16 mouse cellular contexts compared by ENCODE assay signal in the genomic region with DNA sequence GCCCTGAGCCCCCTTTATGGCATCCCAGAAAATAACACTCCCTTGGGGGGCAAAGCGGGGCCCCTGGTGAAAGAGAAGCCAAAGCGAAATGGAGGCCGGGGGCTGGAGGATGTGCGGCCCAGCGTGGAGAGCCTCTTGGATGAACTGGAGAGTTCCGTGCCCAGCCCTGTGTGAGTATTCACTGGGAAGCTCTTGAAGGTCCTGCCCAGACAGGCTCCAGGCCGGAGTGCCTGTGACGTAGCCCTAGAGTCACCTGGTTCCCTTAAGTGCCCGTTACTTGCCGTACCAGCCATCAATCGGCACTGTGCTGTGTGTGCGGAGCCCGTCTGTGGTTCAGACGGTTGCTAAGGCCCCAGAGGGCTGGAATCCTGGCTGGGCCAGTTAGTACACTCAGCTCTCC. TPM values are rescaled to one million over a fixed set of nuclear protein-coding genes. Genes with fewer than 3 reads are reported as not detected.
A peak's percentile ranks its signal among the peaks of the same experiment; 100 is the strongest.
DNase-seq lines count a peak whose midpoint lies in the region; ATAC-seq and TF ChIP-seq lines count a peak whose summit lies in the region.
"Had no signal": no experiment of that assay in that cellular context is flagged by ENCODE, and none has a peak within 500 bp of the region (broad histone marks: within the 10 kb centered on the region; RNA-seq: fewer than 3 reads in every experiment).

No protein-coding gene starts in this region.

- H3K4me1 ChIP-seq in intestine, embryonic 15.5 days (replicated peaks), result peaks cover 29% of the 10 kb centered on the region
- peaks cover 5% of the 10 kb centered on the region; the same call in 1 of the 2 replicates for H3K4me1 ChIP-seq in intestine, postnatal 0 days (replicated peaks; ENCODE audit: control insufficient read depth, insufficient read depth, low read length)
- H3K4me1 ChIP-seq in ES-E14 (ENCODE audit: control insufficient read depth in 2 of 2, insufficient read depth in 2 of 2, low read length in 2 of 2, poor library complexity in 1 of 2), result peaks cover 0 to 36% of the 10 kb centered on the region in 2 experiments; a peak in 2 of 4 replicates
- peaks cover 56% of the 10 kb centered on the region for H3K4me1 ChIP-seq in limb, embryonic 10.5 days
- peaks cover 14% of the 10 kb centered on the region for H3K4me1 ChIP-seq in lung, postnatal 0 days (ENCODE audit: insufficient read depth, low read depth, low read length)
- peaks cover 8% of the 10 kb centered on the region for H3K4me1 ChIP-seq in forebrain, postnatal 0 days (ENCODE audit: insufficient read depth)

- TF ChIP-seq EP300 in lung, postnatal 0 days (IDR thresholded peaks at IDR 0.05), result peak; percentile 51

- H3K4me3 ChIP-seq in intestine, embryonic 15.5 days (replicated peaks), result no peak overlapping the region
- H3K4me3 ChIP-seq in intestine, postnatal 0 days (ENCODE audit: low read depth, low read length), result no peak overlapping the region
- no peak overlapping the region for H3K4me3 ChIP-seq in ES-E14 (ENCODE audit: insufficient read depth in 1 of 2, low read depth in 1 of 2, low read length in 2 of 2, poor library complexity in 1 of 2, severe bottlenecking in 1 of 2)
- no peak overlapping the region for H3K4me3 ChIP-seq in limb, embryonic 10.5 days
- peak overlapping the region; percentile 32; the same call in 1 of the 2 replicates for H3K4me3 ChIP-seq in lung, postnatal 0 days (ENCODE audit: low read depth, low read length)
- no peak overlapping the region for H3K4me3 ChIP-seq in forebrain, postnatal 0 days (ENCODE audit: low read depth, low read length)
- H3K4me3 ChIP-seq: heart, embryonic 12.5 days; midbrain, embryonic 15.5 days had no signal

- H3K9ac ChIP-seq in intestine, embryonic 15.5 days, result no peak overlapping the region
- no peak overlapping the region for H3K9ac ChIP-seq in intestine, postnatal 0 days (ENCODE audit: low read depth, low read length)
- peak overlapping the region; percentile 27; the same call in 1 of the 2 replicates for H3K9ac ChIP-seq in ES-E14 (ENCODE audit: insufficient read depth, low read depth, low read length, poor library complexity, severe bottlenecking)
- no peak overlapping the region for H3K9ac ChIP-seq in lung, postnatal 0 days (replicated peaks; ENCODE audit: low read depth)
- H3K9ac ChIP-seq in forebrain, postnatal 0 days, result no peak overlapping the region
- H3K9ac ChIP-seq: midbrain, embryonic 15.5 days had no signal

- no peaks in the 10 kb centered on the region for H3K27me3 ChIP-seq in intestine, embryonic 15.5 days (replicated peaks)
- H3K27me3 ChIP-seq in intestine, postnatal 0 days (replicated peaks; ENCODE audit: control insufficient read depth, insufficient read depth, low read length), result no peaks in the 10 kb centered on the region
- H3K27me3 ChIP-seq in limb, embryonic 10.5 days (ENCODE audit: low read depth, poor library complexity, severe bottlenecking), result no peaks in the 10 kb centered on the region
- no peaks in the 10 kb centered on the region for H3K27me3 ChIP-seq in lung, postnatal 0 days (replicated peaks; ENCODE audit: insufficient read depth, low read length)
- H3K27me3 ChIP-seq in forebrain, postnatal 0 days (ENCODE audit: insufficient read depth, low read length), result no peaks in the 10 kb centered on the region
- H3K27me3 ChIP-seq: heart, embryonic 12.5 days; midbrain, embryonic 15.5 days had no signal

- no peaks in the 10 kb centered on the region for H3K9me3 ChIP-seq in intestine, embryonic 15.5 days
- no peaks in the 10 kb centered on the region for H3K9me3 ChIP-seq in intestine, postnatal 0 days (ENCODE audit: control insufficient read depth)
- H3K9me3 ChIP-seq in ES-E14 (ENCODE audit: control insufficient read depth, insufficient read depth, low read depth, low read length), result no peaks in the 10 kb centered on the region
- H3K9me3 ChIP-seq in limb, embryonic 10.5 days (replicated peaks), result no peaks in the 10 kb centered on the region
- H3K9me3 ChIP-seq in lung, postnatal 0 days (ENCODE audit: low read length), result no peaks in the 10 kb centered on the region
- no peaks in the 10 kb centered on the region for H3K9me3 ChIP-seq in forebrain, postnatal 0 days (ENCODE audit: low read length)
- H3K9me3 ChIP-seq: heart, embryonic 12.5 days; midbrain, embryonic 15.5 days had no signal

- in situ Hi-C loops in ES-E14 (cut with MboI; ENCODE audit: low sequenced_read_pairs in 2 of 2, unreplicated experiment in 2 of 2), result no loop called here

- ATAC-seq in intestine, embryonic 15.5 days, result no peak
- ATAC-seq in intestine, postnatal 0 days, result no peak
- peak; percentile 72 for ATAC-seq in lung, postnatal 0 days
- no peak for ATAC-seq in forebrain, postnatal 0 days
- ATAC-seq: midbrain, embryonic 15.5 days had no signal

- H3K36me3 ChIP-seq in intestine, embryonic 15.5 days, result peaks cover 45% of the 10 kb centered on the region
- H3K36me3 ChIP-seq in intestine, postnatal 0 days (ENCODE audit: control insufficient read depth, insufficient read depth), result peaks cover 66% of the 10 kb centered on the region
- H3K36me3 ChIP-seq in ES-E14 (ENCODE audit: control insufficient read depth, insufficient read depth, low read length, poor library complexity, severe bottlenecking), result peaks cover 15% of the 10 kb centered on the region; the same call in 1 of the 2 replicates
- H3K36me3 ChIP-seq in limb, embryonic 10.5 days, result peaks cover 68% of the 10 kb centered on the region
- H3K36me3 ChIP-seq in lung, postnatal 0 days (ENCODE audit: insufficient read depth, low read length), result peaks cover 28% of the 10 kb centered on the region; the same call in 1 of the 2 replicates
- peaks cover 17% of the 10 kb centered on the region for H3K36me3 ChIP-seq in forebrain, postnatal 0 days (ENCODE audit: insufficient read depth)
- H3K36me3 ChIP-seq: midbrain, embryonic 15.5 days had no signal

- TF ChIP-seq CTCF in intestine, postnatal 0 days (IDR thresholded peaks at IDR 0.05; ENCODE audit: low read depth), result no peak
- no peak for TF ChIP-seq CTCF in lung, postnatal 0 days (IDR thresholded peaks at IDR 0.05)
- no peak for TF ChIP-seq CTCF in forebrain, postnatal 0 days (IDR thresholded peaks at IDR 0.05; ENCODE audit: low read depth)

- WGBS in intestine, embryonic 15.5 days, result 93% methylated on average over 14 of the region's 14 CpGs
- 95% methylated on average over 14 of the region's 14 CpGs for WGBS in intestine, postnatal 0 days
- 85% methylated on average over 14 of the region's 14 CpGs for WGBS in limb, embryonic 10.5 days
- 59% methylated on average over 14 of the region's 14 CpGs for WGBS in lung, postnatal 0 days
- WGBS in forebrain, postnatal 0 days, result 89% methylated on average over 14 of the region's 14 CpGs

- no peak overlapping the region for H3K4me2 ChIP-seq in intestine, embryonic 15.5 days (replicated peaks)
- no peak overlapping the region for H3K4me2 ChIP-seq in intestine, postnatal 0 days (replicated peaks; ENCODE audit: low read depth)
- H3K4me2 ChIP-seq in lung, postnatal 0 days (replicated peaks; ENCODE audit: low read depth, low read length), result peak overlapping the region; percentile 52
- no peak overlapping the region for H3K4me2 ChIP-seq in forebrain, postnatal 0 days (ENCODE audit: low read depth)
- H3K4me2 ChIP-seq: heart, embryonic 12.5 days; midbrain, embryonic 15.5 days had no signal

- 0 out of 2 replicates have a peak overlapping the region, but pooled peaks have one; percentile 9 for H3K27ac ChIP-seq in intestine, embryonic 15.5 days
- no peak overlapping the region for H3K27ac ChIP-seq in intestine, postnatal 0 days (ENCODE audit: low read depth, low read length)
- H3K27ac ChIP-seq in ES-E14 (ENCODE audit: insufficient read depth, low read depth, low read length, poor library complexity, severe bottlenecking), result no peak overlapping the region
- peak overlapping the region; percentile 64 for H3K27ac ChIP-seq in limb, embryonic 10.5 days
- H3K27ac ChIP-seq in lung, postnatal 0 days (ENCODE audit: low read length), result peak overlapping the region; percentile 92
- no peak overlapping the region for H3K27ac ChIP-seq in forebrain, postnatal 0 days (ENCODE audit: low read depth, low read length)
- H3K27ac ChIP-seq: midbrain, embryonic 15.5 days had no signal

- no peak for DNase-seq in ES-E14 (ENCODE audit: low read depth, low spot score)
- DNase-seq in limb, embryonic 10.5 days (ENCODE audit: low spot score), result no peak
- DNase-seq in lung, postnatal 0 days (ENCODE audit: low spot score), result peak; percentile 94
- DNase-seq in ovary, postnatal 10 days (ENCODE audit: low spot score), result no peak
- no peak for DNase-seq in forebrain, postnatal 0 days
- no peak for DNase-seq in urinary bladder, postnatal 25 days (ENCODE audit: low spot score)
- DNase-seq: adrenal gland, adult 2 months; cerebellum, adult 9-10 months; gastrocnemius, postnatal 14 days; heart, postnatal 36 days; liver; right cerebral cortex, postnatal 25 days had no signal

RNA-seq across cellular contexts. Expression of a gene that starts 13.6 kb away (rescaled TPM):
- 1,607 and 1,644 TPM in 2 replicates for polyA plus RNA-seq in intestine, embryonic 15.5 days (2015; fragmentation: Nextera tagmentation; extraction: Ambion mirVana)
- 832 and 868 TPM in 2 replicates for polyA plus RNA-seq in intestine, postnatal 0 days (2015; fragmentation: Nextera tagmentation; extraction: Ambion mirVana)
- total RNA-seq in ES-E14 (2012; rRNA removed), result 2,284 and 2,327 TPM in 2 replicates
- polyA plus RNA-seq in limb, embryonic 10.5 days (2016; fragmentation: Nextera tagmentation; extraction: Ambion mirVana), result 1,442 and 1,757 TPM in 2 replicates
- polyA plus RNA-seq in lung, postnatal 0 days (2015; fragmentation: Nextera tagmentation; extraction: Ambion mirVana), result 937 and 987 TPM in 2 replicates
- 1,794 and 2,056 TPM in 2 replicates for total RNA-seq in forebrain, postnatal 0 days (2014; rRNA removed)
- 842 and 978 TPM in 2 replicates for polyA plus RNA-seq in forebrain, postnatal 0 days (2015; fragmentation: Nextera tagmentation; extraction: Ambion mirVana)

RNA-seq across cellular contexts. Expression of a gene that starts 19.4 kb away (rescaled TPM):
- 31.8 and 34.7 TPM in 2 replicates for polyA plus RNA-seq in intestine, embryonic 15.5 days (2015; fragmentation: Nextera tagmentation; extraction: Ambion mirVana)
- polyA plus RNA-seq in intestine, postnatal 0 days (2015; fragmentation: Nextera tagmentation; extraction: Ambion mirVana), result 9.3 and 9.6 TPM in 2 replicates
- 112 and 163 TPM in 2 replicates for total RNA-seq in ES-E14 (2012; rRNA removed)
- polyA plus RNA-seq in limb, embryonic 10.5 days (2016; fragmentation: Nextera tagmentation; extraction: Ambion mirVana), result 63.3 and 63.8 TPM in 2 replicates
- polyA plus RNA-seq in lung, postnatal 0 days (2015; fragmentation: Nextera tagmentation; extraction: Ambion mirVana), result 13.1 and 14.5 TPM in 2 replicates
- 51.9 and 74.4 TPM in 2 replicates for total RNA-seq in forebrain, postnatal 0 days (2014; rRNA removed)
- 19.4 and 22.4 TPM in 2 replicates for polyA plus RNA-seq in forebrain, postnatal 0 days (2015; fragmentation: Nextera tagmentation; extraction: Ambion mirVana)

RNA-seq across cellular contexts. Expression of a gene that starts 39.2 kb away (rescaled TPM):
- polyA plus RNA-seq in intestine, embryonic 15.5 days (2015; fragmentation: Nextera tagmentation; extraction: Ambion mirVana), result 56.9 and 58.2 TPM in 2 replicates
- polyA plus RNA-seq in intestine, postnatal 0 days (2015; fragmentation: Nextera tagmentation; extraction: Ambion mirVana), result 65.1 and 71.1 TPM in 2 replicates
- 25.5 and 29.4 TPM in 2 replicates for total RNA-seq in ES-E14 (2012; rRNA removed)
- polyA plus RNA-seq in limb, embryonic 10.5 days (2016; fragmentation: Nextera tagmentation; extraction: Ambion mirVana), result 36.8 and 45.3 TPM in 2 replicates
- polyA plus RNA-seq in lung, postnatal 0 days (2015; fragmentation: Nextera tagmentation; extraction: Ambion mirVana), result 56.4 and 59.3 TPM in 2 replicates
- 23.5 and 29.8 TPM in 2 replicates for total RNA-seq in forebrain, postnatal 0 days (2014; rRNA removed)
- polyA plus RNA-seq in forebrain, postnatal 0 days (2015; fragmentation: Nextera tagmentation; extraction: Ambion mirVana), result 14.1 and 14.8 TPM in 2 replicates

Comparison
In these comparisons a context has a peak if more than half of its experiments do, and no peak if none do; other contexts are left out.
1. H3K27ac ChIP-seq: peak in intestine, embryonic 15.5 days (single experiment), limb, embryonic 10.5 days (single experiment) and lung, postnatal 0 days (single experiment); none in intestine, postnatal 0 days (single experiment), ES-E14 (single experiment) and forebrain, postnatal 0 days (single experiment).